Mouse (Mus musculus): ENCODE data around the gene Plin5.

The Plin5 gene

DNA sequence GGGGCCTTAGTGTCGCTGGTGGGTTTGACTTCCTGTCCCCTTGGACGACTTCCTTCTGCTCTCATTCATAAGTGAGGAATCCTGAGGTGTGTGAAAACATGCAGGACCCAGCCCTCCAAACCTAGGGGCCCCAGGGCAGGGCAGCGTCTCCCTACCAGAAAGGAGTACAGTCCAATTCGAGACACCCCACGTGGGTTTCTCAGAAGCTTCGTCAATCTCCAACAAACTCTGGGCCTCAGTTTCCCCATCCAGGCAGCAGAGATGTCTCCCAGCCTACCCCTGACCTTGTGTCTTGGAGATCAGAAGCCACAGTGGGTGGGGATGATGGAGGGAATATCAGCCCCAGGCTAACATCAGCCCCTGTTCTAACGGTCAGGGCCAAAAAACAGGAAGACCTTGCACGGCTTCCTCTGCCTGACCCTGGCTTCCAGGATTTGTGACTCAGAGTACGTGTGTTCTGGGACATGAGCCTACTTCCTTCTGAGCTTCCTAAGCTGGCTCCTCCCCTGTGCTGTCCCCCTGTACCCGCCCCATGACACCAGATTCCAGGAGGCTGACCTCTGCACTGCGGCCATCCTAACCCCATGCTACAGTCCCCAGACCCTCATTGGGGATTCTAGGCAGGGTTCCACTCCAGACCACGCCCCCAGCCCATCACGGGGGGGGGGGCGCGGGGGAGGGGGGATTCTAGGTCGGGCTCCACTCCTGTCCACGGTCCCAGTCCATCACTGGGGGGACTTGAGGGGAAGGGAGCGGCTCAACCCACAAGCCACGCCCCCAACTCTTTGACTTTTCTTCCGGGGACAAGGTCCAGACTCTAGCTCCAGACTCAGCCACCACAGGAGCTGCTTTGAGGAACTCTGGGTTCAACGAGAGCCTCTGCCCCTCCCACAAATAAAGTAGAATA lies 16.3 kb upstream of the Plin5 start:
- peak; percentile 98 for DNase-seq (ENCODE audit: low read depth)

DNA sequence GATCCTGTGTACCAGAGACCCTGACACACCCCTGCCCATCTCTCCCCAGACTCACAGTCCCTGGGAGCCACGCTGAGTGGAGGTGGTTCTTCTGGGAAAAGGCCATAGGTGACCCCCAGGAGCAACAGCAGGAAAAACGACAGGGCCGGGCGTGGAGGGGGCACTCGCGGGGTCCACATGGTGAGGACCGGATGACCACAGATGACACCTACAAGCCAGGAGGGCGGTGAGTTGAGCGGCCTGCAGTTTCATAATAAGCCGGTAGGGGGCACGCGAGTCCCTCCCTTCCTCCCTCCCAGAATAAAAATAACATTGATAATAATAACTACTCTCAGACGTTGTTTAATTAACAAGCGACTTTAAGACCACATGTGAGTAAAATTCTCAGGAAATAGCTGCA lies 15.3 kb upstream of the Plin5 start:
- peak; percentile 82 for DNase-seq (ENCODE audit: low read depth)

DNA sequence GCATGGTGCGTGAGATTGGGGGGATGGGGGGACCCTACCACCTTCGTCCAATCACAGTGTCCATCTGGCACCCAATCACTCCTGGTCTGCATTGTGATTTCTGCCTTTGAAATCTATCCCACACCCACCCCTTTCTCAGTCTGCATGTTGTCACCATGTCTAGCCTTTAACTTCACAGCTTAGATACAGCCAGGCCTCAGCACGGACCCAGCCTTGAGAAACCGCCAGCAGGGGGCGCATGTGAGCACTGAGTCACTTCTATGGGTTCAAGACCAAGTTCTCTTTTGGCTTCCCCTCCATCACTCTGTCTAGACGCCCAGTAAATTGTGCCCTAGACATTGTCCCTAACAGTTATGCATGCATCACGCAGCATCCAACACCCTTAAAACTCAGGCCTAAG lies 14.4 kb upstream of the Plin5 start:
- DNase-seq (ENCODE audit: low read depth), result peak; percentile 80

DNA sequence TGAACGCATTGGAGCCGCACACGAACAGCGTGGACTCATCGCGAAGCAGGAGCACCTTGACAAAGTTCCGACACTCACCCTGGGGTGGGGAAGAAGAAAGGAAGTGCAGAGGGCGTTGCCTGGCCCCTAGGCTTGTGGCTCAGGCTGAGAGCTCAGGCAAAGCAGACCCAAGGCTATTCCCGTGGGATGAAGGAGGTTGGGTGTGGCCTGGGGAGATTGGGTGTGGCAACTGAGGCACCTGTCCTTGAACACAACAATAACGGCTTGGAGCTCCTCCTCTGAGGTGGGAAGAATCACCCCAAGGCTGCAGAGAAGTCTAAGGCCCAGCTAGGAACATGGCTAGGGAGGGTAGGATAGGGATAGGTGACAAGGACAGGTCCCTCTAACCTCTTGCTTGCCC lies 13.7 kb upstream of the Plin5 start:
- no peak for DNase-seq (ENCODE audit: low read depth)

- no peak for DNase-seq (ENCODE audit: low read depth)
Measured at GRCm38 (mm10) chr17:56128246-56128645, 10.8 kb upstream of the Plin5 start.

DNA sequence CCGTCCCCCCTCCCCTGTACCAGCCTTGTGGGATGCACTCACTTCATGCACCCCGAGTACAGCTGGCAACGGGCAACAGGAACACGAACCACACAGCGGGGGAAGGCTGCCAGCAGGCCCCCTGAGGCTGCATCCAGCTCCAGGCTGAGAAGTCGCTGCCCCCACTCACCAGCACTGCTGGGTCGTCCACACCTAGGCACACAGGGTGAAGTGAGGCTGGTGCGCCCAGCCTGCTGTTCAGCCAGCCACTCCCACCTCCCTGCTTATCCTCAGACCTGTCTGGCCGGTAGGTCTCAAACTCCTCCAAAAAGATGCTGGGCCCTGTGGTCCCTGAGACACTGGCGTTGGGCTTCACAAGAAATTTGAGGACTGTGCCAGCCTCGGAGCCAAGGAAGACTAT lies 8.8 kb upstream of the Plin5 start:
- DNase-seq (ENCODE audit: low read depth), result no peak

DNA sequence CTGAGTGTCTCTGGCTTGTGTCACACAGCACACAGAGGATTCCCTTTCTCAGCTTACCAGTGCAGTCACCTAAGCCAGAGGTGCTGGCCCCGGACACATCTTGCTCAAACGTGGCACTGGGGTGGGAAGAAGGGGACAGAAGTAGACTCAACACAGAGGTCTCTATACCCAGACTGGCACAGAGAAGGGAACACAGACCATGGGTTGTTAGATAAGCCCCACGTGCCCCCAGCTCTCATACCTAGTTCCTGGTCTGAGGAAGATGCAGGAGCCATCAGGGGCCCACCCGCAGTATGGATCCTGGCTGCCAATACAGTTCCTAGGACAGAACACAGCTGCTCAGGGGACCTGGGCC lies 7.9 kb upstream of the Plin5 start:
- no peak for DNase-seq (ENCODE audit: low read depth)

- peak; percentile 61 for DNase-seq (ENCODE audit: low read depth)
Measured at GRCm38 (mm10) chr17:56124377-56125275, 7.2 kb upstream of the Plin5 start.

DNA sequence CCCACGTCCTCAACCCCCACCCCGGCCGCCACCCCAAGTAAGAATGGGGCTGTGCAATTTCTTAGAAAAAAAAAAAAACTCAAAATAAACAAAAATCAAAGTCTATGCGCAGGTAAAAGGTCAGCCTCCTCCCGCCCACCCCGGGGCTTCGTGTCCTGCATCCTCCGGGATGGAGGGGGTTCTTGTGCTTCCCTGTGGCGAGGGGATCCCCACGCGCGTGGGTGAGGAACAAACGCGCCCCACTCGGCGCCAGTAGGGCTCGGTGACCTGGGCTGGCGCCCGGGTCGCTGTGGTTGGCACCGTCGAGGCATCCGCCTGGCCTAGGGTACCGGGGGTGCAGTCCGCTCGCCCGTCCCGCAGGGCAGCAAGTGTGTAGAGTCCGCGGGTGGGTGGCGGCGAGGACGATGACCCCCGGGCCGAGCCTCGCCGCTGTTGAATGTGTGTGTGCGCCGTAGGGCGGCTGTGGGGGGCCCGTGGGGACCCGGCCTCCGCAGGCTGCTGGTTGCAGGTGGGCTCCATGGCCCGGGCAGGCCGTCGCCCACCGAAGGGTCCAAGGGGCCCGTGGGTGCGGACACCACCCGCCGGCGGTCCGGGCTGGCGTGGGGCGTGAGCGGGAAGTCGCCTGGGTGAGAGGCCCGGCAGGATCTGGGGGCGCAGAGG lies 6.4 kb upstream of the Plin5 start:
- no peak for DNase-seq (ENCODE audit: low read depth)

DNA sequence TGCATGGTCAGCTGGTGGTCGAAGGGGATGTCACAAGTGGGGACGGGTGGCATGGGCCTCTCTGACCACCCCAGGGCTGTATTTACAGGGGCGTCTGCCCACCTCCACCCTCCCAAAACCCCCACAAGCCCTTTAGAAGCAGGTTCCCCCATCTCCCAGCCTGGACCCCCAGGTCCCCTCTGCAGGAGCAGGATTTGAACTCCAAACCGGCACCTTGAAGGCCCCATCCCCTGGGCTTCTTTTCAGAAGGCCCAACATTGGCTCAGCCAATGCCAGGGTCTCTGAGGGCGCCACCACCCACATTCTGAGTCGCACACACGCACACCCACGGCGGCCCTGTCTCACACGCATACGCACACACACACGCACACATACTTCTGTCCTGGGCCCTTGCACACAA lies 5.8 kb upstream of the Plin5 start:
- no peak for DNase-seq (ENCODE audit: low read depth)

DNA sequence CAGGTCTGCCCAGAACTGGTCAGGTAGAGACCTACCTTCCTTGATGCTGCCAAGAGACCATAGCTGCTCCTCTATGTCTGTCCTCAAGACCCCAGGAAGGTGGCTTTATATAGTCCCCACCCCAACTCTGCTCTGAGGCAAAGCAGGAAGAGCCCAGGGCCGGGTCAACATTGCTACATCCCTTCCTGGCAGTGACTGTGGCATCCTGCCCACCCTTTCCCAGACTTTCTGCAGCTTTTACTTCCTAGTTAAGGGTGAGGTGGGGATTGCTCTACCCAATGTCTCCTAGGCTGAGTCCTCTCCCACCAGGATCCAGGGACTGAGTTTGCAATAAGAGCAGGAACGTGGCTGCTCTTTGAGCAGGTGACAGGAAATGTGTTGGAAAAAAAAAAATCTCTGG lies 4.4 kb upstream of the Plin5 start, which contains the start of gene Lrg1:
Lrg1 (minus strand) TSS at position 176 of the 400 bp plus-strand sequence.
- DNase-seq (ENCODE audit: low read depth), result no peak

DNA sequence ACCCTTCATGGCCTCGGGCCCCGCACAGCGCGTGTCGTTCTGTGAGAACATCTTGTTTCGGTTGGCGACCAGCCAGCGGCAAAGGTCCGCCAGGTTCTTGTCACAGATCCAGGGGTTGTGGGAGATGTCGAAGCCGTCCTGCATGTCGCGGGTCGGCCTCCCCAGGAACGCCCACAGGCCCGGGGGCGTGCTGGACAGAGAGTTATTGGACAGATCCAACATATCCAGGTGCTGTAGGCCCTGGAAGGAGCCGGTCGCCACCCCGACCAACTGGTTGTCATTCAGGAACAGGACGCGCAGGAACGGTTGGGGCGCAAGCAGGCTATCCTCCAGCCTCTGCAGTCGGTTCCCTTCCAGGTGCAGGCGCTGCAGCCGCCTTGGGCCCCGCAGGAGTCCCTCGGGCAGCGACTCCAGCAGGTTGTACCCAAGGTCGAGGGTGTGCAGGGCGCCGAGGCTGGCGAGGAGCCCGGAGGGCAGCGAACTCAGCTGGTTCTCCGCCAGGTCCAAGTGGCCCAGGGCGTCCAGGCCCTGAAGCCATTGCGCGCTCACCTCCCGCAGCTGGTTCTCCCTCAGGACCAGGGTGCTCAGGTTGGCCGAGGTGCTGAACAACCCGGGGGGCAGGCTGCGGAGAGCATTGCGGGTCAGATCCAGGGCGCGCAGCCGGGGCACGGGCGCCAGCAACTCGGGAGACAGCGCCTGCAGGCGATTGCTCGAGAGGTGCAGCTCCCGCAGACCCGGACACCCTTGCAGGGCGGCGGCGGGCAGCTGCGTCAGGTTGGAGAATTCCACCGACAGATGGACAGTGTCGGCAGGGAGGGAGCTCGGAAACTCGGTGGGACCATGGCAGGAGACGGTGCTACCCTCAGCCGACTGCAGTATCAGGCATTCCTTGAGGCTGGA lies 2.8 kb upstream of the Plin5 start:
- DNase-seq (ENCODE audit: low read depth), result no peak

DNA sequence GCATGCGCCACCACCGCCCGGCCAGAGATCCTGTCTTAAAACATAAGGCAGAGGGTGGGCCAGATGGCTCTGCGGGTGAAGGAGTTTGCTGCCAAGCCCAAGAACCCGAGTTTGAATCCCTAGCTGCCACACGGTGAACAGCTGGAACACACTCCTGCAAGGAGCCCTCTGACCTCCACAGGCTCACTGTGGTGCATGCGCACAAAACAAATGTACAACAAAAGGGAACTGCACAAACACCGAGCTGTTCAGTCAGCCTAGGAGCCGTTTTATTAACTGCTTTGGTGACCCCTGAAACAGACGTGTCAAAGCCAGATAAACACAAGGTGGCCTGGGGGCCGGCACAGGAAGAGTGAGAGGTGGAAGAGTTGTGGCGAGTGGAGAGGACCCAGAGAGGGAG lies 2.0 kb upstream of the Plin5 start:
- DNase-seq (ENCODE audit: low read depth), result no peak

DNA sequence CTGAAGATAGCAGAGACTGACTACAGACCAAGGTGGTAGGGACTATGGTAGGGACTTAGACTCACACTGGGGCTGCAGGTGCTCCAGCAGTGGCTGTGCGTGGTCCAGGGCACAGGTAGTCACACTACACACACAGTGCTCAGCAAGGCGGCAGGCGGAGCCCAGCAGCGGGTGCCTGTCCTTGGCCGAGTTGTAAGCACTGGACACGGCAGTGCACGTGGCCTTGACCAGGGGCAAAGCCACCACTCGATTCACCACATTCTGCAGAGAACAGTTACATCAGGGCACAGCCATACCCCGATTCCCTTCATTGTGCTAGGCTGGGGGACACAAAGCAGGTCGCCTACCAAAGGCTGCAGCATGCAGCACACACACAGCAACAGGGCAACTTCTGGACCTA lies 1.2 kb downstream of the Plin5 start:
- DNase-seq (ENCODE audit: low read depth), result no peak

DNA sequence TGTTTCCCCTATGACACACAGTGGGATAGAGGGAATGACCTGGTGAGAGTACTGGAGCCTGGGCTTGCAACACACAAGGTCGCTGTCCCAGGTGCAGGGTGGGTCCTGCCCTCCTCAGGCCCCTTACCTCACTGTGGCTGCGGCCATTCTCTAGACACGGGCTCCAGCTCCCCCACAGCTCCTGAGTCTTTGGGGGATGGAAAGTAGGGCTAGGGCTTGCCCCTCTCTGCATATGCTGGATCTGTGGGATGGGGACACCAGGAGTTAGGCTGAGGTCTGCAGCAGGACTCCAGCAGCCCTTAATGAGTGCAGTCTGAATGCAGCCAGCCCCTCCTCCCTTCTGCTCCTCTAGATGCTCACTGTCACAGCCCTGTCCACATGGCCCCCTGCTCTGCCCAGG lies 4.7 kb downstream of the Plin5 start:
- DNase-seq (ENCODE audit: low read depth), result no peak

GRCm38 (mm10) chr17:56111864-56112263 lies 5.5 kb downstream of the Plin5 start:
- peak; percentile 84 for DNase-seq (ENCODE audit: low read depth)

- DNase-seq (ENCODE audit: low read depth), result no peak
Measured at GRCm38 (mm10) chr17:56111021-56111420, 6.4 kb downstream of the Plin5 start.

- DNase-seq (ENCODE audit: low read depth), result no peak
Measured at GRCm38 (mm10) chr17:56110571-56110970, 6.8 kb downstream of the Plin5 start.

DNA sequence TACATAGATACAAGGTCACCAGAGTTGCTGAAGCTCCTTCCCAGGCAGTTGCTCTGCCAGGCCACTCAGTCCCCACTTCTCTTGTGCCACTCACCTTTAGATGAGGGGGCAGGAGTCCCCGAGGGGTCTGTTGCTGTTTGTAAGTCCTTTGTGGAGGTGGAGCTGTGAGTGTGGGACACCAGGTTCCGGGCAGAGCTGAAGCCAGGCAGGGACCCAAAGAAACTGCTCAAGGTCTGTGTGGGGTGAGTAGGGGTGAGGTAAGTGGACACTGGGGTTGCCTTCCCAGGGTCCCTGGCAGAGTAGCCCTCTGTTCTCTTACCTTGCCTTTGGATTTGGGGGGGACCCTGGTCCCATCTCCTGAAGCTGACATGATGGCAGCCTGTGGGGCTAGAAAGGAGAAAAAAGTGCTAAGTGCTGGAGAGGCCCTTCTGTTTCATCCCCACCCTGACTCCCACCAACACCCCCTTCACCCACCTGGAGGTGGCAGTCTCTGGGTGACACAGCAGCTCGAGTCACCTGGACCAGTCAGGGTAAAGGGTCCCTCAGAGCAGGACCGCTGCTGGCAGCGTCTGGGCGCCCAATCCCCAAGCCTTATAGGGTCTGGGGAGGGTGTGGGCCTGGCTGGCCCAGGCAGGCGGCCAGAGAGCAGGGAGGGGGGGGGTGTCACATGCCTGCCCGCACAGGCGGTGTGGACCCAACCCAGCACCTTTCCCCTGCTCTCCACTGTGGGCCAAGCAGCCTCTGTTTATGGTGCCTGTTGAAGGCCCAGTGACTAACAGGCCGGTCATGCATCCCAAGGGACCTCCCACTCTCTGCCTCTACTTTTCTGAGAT lies 8.0 kb downstream of the Plin5 start, which contains the start of gene Plin4:
Plin4 (minus strand) TSS at position 585 of the 833 bp plus-strand sequence.
- DNase-seq (ENCODE audit: low read depth), result no peak

- DNase-seq (ENCODE audit: low read depth), result no peak
Measured at GRCm38 (mm10) chr17:56108334-56109044, 8.9 kb downstream of the Plin5 start.
